Mouse (Mus musculus) intestine, embryonic 14.5 days (tissue): ENCODE results near the gene Lama1. TPM values are rescaled to one million over a fixed set of nuclear protein-coding genes. Genes with fewer than 3 reads are reported as not detected.
A peak's percentile ranks its signal among the peaks of the same experiment; 100 is the strongest.
"Not testable (repeated sequence)": the region's sequence is repeated elsewhere in the genome, so short reads cannot be mapped to it uniquely, and the experiment has no call there.

Source experiments
- ATAC-seq: fragments of 200-750 bp; cut with Nextera tagmentation; replicated peaks from 2 replicates; pipeline ENCODE4 v1.8.0; 2017; ENCODE audit warnings: low read depth, moderate number of reproducible peaks, moderate TSS enrichment, moderate library complexity; ENCODE audit not compliant: low FRiP score, low TSS enrichment
- DNase-seq: peaks from one replicate; pipeline ENCODE4 v3.0.0-alpha.2; 2018; ENCODE audit warnings: low spot score
- H3K27ac ChIP-seq: fragments of 300-500 bp; sonication (generic); 2 replicates; pipeline ENCODE4 v1.5.1; 2014; ENCODE audit warnings: low read depth, mild to moderate bottlenecking, control low read depth
- H3K27me3 ChIP-seq: fragments of 300-500 bp; sonication (generic); replicated peaks from 2 replicates; pipeline ENCODE4 v1.6.1; 2014; ENCODE audit warnings: low read length, control low read depth; ENCODE audit not compliant: control insufficient read depth, insufficient read depth
- H3K36me3 ChIP-seq: fragments of 300-500 bp; sonication (generic); 2 replicates; pipeline ENCODE4 v1.6.1; 2014; ENCODE audit warnings: low read length, control low read depth; ENCODE audit not compliant: control insufficient read depth, insufficient read depth
- H3K4me1 ChIP-seq: fragments of 300-500 bp; sonication (generic); replicated peaks from 2 replicates; pipeline ENCODE4 v1.6.1; 2014; ENCODE audit warnings: low read length, control low read depth, mixed read lengths; ENCODE audit not compliant: control insufficient read depth, insufficient read depth
- H3K4me2 ChIP-seq: fragments of 300-500 bp; sonication (generic); 2 replicates; pipeline ENCODE4 v1.6.1; 2014; ENCODE audit warnings: low read length
- H3K4me3 ChIP-seq: fragments of 300-500 bp; sonication (generic); 2 replicates; pipeline ENCODE4 v1.5.1; 2014; ENCODE audit warnings: low read depth, low read length, control low read depth, mixed read lengths
- H3K9ac ChIP-seq: fragments of 300-500 bp; sonication (generic); 2 replicates; pipeline ENCODE4 v1.6.1; 2014; ENCODE audit warnings: mild to moderate bottlenecking, low read length
- H3K9me3 ChIP-seq: fragments of 300-500 bp; sonication (generic); 2 replicates; pipeline ENCODE4 v1.6.1; 2016; ENCODE audit warnings: low read length, control low read depth; ENCODE audit not compliant: control insufficient read depth
- WGBS: fragments of 180-500 bp; shearing (Covaris S2); extraction: QIAGEN DNeasy Blood & Tissue Kit; methylation state at CpG from one replicate; pipeline ENCODE4 v1.1.7; 2014; 5-methylcytosine and 5-hydroxymethylcytosine counted together
- polyA plus RNA-seq: library from polyadenylated mRNA; unstranded; fragments of >200 nt; fragmentation: Nextera tagmentation; extraction: Ambion mirVana; gene quantifications from 2 replicates; pipeline ENCODE4 v1.2.1, GENCODE M21; 2014

Lama1 gene
- polyA plus RNA-seq, 1 experiment from 2014 or later = 6.8 TPM

GRCm38 (mm10) chr17:67723175-67724067 is 26.4 kb downstream of the Lama1 start:
- H3K9ac ChIP-seq = no peak overlapping the region
- H3K27ac ChIP-seq = no peak overlapping the region
- no peaks in the 10 kb centered on the region for H3K9me3 ChIP-seq
- ATAC-seq (no peak), DNase-seq (no peak)
- peaks cover 9% of the 10 kb centered on the region for H3K4me1 ChIP-seq
- H3K27me3 ChIP-seq = no peaks in the 10 kb centered on the region
- no peak overlapping the region for H3K4me2 ChIP-seq
- no peak overlapping the region for H3K4me3 ChIP-seq
- H3K36me3 ChIP-seq = no peaks in the 10 kb centered on the region
- 66% methylated on average over 14 of the region's 14 CpGs for WGBS

- DNase-seq = no peak
- H3K36me3 ChIP-seq = no peaks in the 10 kb centered on the region
- peaks cover 25% of the 10 kb centered on the region for H3K4me1 ChIP-seq
- WGBS = 80% methylated on average over 11 of the region's 11 CpGs
- ATAC-seq = no peak
- H3K4me2 ChIP-seq = no peak overlapping the region
- no peak overlapping the region for H3K4me3 ChIP-seq
- no peak overlapping the region for H3K9ac ChIP-seq
- H3K27me3 ChIP-seq = no peaks in the 10 kb centered on the region
- no peak overlapping the region for H3K27ac ChIP-seq
- H3K9me3 ChIP-seq = no peaks in the 10 kb centered on the region
Measured at GRCm38 (mm10) chr17:67726601-67727000, 29.5 kb downstream of the Lama1 start.

DNA sequence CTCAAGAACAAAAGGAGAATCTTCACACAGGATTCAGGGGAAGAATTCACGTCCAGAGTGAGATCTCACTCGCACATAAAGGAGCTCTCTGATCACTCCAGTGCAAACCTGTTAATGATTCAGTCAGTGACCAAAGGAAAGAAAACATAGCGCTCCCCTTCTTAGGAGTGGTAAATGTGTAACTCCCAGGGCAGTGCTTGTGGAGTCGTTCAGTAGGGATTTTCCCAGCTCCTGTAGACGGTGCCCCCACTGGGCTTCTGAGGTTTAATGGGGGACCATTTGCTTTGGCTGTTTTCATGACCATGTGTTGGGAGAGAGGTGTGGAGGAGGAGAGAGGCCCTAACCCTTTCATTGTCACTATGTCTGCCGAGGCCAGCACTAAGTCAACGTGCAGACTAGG is 31.7 kb downstream of the Lama1 start:
- no peak overlapping the region for H3K9ac ChIP-seq
- H3K4me2 ChIP-seq = no peak overlapping the region
- no peak overlapping the region for H3K27ac ChIP-seq
- no peak overlapping the region for H3K4me3 ChIP-seq
- DNase-seq (no peak), ATAC-seq (0 out of 2 replicates have a peak, but pooled peaks have one; percentile 40)
- no peaks in the 10 kb centered on the region for H3K36me3 ChIP-seq
- no peaks in the 10 kb centered on the region for H3K27me3 ChIP-seq
- H3K4me1 ChIP-seq = peaks cover 32% of the 10 kb centered on the region
- H3K9me3 ChIP-seq = no peaks in the 10 kb centered on the region
- WGBS = 52% methylated on average over 7 of the region's 7 CpGs

- no peak for ATAC-seq
- H3K4me2 ChIP-seq = no peak overlapping the region
- H3K9ac ChIP-seq = no peak overlapping the region
- no peak overlapping the region for H3K27ac ChIP-seq
- no peaks in the 10 kb centered on the region for H3K27me3 ChIP-seq
- no peaks in the 10 kb centered on the region for H3K36me3 ChIP-seq
- 28% methylated on average over 3 of the region's 3 CpGs for WGBS
- no peak for DNase-seq
- peaks cover 28% of the 10 kb centered on the region for H3K4me1 ChIP-seq
- no peak overlapping the region for H3K4me3 ChIP-seq
- no peaks in the 10 kb centered on the region for H3K9me3 ChIP-seq
Measured at GRCm38 (mm10) chr17:67731096-67731495, 34.0 kb downstream of the Lama1 start.

DNA sequence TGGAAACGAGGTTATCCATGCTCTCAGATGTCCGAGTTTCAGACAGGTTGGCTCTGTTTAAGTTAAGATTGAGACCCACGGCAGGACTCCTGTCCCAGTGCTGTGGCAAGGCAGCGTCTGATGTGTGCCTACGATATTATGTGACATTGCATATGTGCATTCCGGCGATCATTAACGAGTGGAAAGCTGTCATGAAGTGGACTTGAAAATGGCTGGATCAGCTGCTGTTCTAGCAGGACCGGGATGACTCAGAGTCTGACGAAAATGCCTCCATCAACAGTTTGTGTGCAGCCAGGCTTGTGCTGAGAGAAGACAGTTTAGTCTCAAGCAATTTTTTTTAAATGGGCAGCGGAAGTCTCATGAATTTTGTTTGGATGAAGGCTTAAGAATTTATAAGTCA is 34.9 kb downstream of the Lama1 start:
- Histone ChIP-seq H3K4me3 (no peak overlapping the region), H3K27ac (no peak overlapping the region), H3K27me3 (no peaks in the 10 kb centered on the region), H3K4me1 (peaks cover 29% of the 10 kb centered on the region), H3K36me3 (no peaks in the 10 kb centered on the region), H3K4me2 (no peak overlapping the region), H3K9ac (no peak overlapping the region), H3K9me3 (no peaks in the 10 kb centered on the region)
- DNase-seq (no peak), ATAC-seq (no peak)
- WGBS = 63% methylated on average over 11 of the region's 11 CpGs

DNA sequence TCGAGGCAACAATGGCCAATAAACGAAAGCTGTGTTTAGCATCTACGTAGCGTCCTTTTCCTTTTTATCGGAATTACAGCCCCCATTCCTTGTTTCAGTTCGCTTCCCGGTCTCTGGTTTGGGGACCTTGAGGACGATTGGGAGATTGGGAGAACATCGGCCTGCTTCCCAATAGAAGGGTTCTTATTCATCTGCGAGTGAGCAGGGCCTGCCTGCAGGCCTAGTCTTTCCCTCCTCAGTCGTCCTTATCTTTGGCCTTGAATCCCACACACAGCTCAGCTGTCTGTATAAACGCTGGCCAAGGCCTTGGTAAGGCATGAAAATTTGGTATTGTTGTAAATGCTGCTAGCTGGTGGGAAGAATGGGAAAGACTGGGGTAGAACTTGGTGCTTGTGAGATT is 36.5 kb downstream of the Lama1 start:
- Histone ChIP-seq H3K9ac (no peak overlapping the region), H3K27ac (no peak overlapping the region), H3K27me3 (no peaks in the 10 kb centered on the region), H3K9me3 (no peaks in the 10 kb centered on the region), H3K4me1 (peaks cover 29% of the 10 kb centered on the region), H3K4me2 (no peak overlapping the region), H3K36me3 (no peaks in the 10 kb centered on the region), H3K4me3 (no peak overlapping the region)
- 76% methylated on average over 12 of the region's 12 CpGs for WGBS
- ATAC-seq (no peak), DNase-seq (no peak)

- H3K4me3 ChIP-seq = no peak overlapping the region
- H3K9me3 ChIP-seq = no peaks in the 10 kb centered on the region
- H3K27ac ChIP-seq = no peak overlapping the region
- no peak overlapping the region for H3K4me2 ChIP-seq
- H3K9ac ChIP-seq = no peak overlapping the region
- DNase-seq (no peak), ATAC-seq (no peak)
- no peaks in the 10 kb centered on the region for H3K27me3 ChIP-seq
- 30% methylated on average over 6 of the region's 6 CpGs for WGBS
- peaks cover 5% of the 10 kb centered on the region; the same call in 1 of the 2 replicates for H3K36me3 ChIP-seq
- peaks cover 20% of the 10 kb centered on the region for H3K4me1 ChIP-seq
Measured at GRCm38 (mm10) chr17:67735722-67736121, 38.7 kb downstream of the Lama1 start.

- H3K9ac ChIP-seq, H3K27me3 ChIP-seq, H3K4me2 ChIP-seq, H3K4me1 ChIP-seq, H3K4me3 ChIP-seq, H3K36me3 ChIP-seq, H3K9me3 ChIP-seq, ATAC-seq, H3K27ac ChIP-seq: not testable (repeated sequence)
- DNase-seq = peak; percentile 94
Measured at GRCm38 (mm10) chr17:67741229-67741628, 44.2 kb downstream of the Lama1 start.
